Mouse (Mus musculus) neural tube, embryonic 15.5 days (tissue): ENCODE measurements around the gene Olfr338. TPM values are rescaled to one million over a fixed set of nuclear protein-coding genes. Genes with fewer than 3 reads are reported as not detected.
"Not testable (repeated sequence)": the region's sequence is repeated elsewhere in the genome, so short reads cannot be mapped to it uniquely, and the experiment has no call there.

Experiments
- ATAC-seq: fragments of 200-750 bp; cut with Nextera tagmentation; 2 replicates; pipeline ENCODE4 v1.8.0; 2017; ENCODE audit warnings: mild to moderate bottlenecking, moderate TSS enrichment, moderate library complexity; ENCODE audit not compliant: low FRiP score
- H3K27ac ChIP-seq: fragments of 300-500 bp; sonication (generic); replicated peaks from 2 replicates; pipeline ENCODE4 v1.5.1; 2015; ENCODE audit warnings: mild to moderate bottlenecking, inconsistent platforms
- H3K27me3 ChIP-seq: fragments of 300-500 bp; sonication (generic); replicated peaks from 2 replicates; pipeline ENCODE4 v1.6.1; 2015; ENCODE audit warnings: inconsistent platforms
- H3K36me3 ChIP-seq: fragments of 300-500 bp; sonication (generic); 2 replicates; pipeline ENCODE4 v1.6.1; 2015; ENCODE audit warnings: inconsistent platforms
- H3K4me1 ChIP-seq: fragments of 300-500 bp; sonication (generic); 2 replicates; pipeline ENCODE4 v1.6.1; 2015; ENCODE audit warnings: inconsistent platforms
- H3K4me2 ChIP-seq: fragments of 300-500 bp; sonication (generic); 2 replicates; pipeline ENCODE4 v1.6.1; 2015; ENCODE audit warnings: inconsistent platforms, mild to moderate bottlenecking, moderate library complexity
- H3K4me3 ChIP-seq: fragments of 300-500 bp; sonication (generic); replicated peaks from 2 replicates; pipeline ENCODE4 v1.5.1; 2015; ENCODE audit warnings: mild to moderate bottlenecking, inconsistent platforms
- H3K9ac ChIP-seq: fragments of 300-500 bp; sonication (generic); replicated peaks from 2 replicates; pipeline ENCODE4 v1.6.1; 2015; ENCODE audit warnings: mild to moderate bottlenecking, inconsistent platforms
- H3K9me3 ChIP-seq: fragments of 300-500 bp; sonication (generic); replicated peaks from 2 replicates; pipeline ENCODE4 v1.6.1; 2016; ENCODE audit warnings: inconsistent platforms
- WGBS: fragments of 180-500 bp; shearing (Covaris S2); methylation state at CpG from one replicate; pipeline ENCODE4 v1.1.7; 2015; ENCODE audit warnings: mixed read lengths; 5-methylcytosine and 5-hydroxymethylcytosine counted together
- polyA plus RNA-seq: library from polyadenylated mRNA; unstranded; fragments of >200 nt; fragmentation: Nextera tagmentation; extraction: Ambion mirVana; gene quantifications from 2 replicates; pipeline ENCODE4 v1.2.1, GENCODE M21; 2015

The Olfr338 gene
- polyA plus RNA-seq = 0.03 and 0.05 TPM in 2 replicates

- H3K4me1 ChIP-seq = no peaks in the 10 kb centered on the region
- no peak within 1 kb of the TSS for H3K27ac ChIP-seq
- H3K9ac ChIP-seq = no peak within 1 kb of the TSS
- no peak within 1 kb of the TSS for H3K4me2 ChIP-seq
- no peak within 1 kb of the TSS for H3K4me3 ChIP-seq
- no peaks in the 10 kb centered on the region for H3K27me3 ChIP-seq
- H3K36me3 ChIP-seq = no peaks in the 10 kb centered on the region
- 0 out of 2 replicates have a peak, but pooled peaks cover 4% of the 10 kb centered on the region for H3K9me3 ChIP-seq
- no peak for ATAC-seq
Measured at GRCm38 (mm10) chr2:36373219-36373618, at the start of gene Olfr338. Gene Olfr338, plus strand, starts transcription at chr2:36373519.

GRCm38 (mm10) chr2:36415174-36415573 is 41.9 kb downstream of the Olfr338 start:
- H3K4me1 ChIP-seq, H3K36me3 ChIP-seq, H3K9me3 ChIP-seq, H3K27ac ChIP-seq, ATAC-seq, H3K9ac ChIP-seq, H3K4me2 ChIP-seq, H3K4me3 ChIP-seq, H3K27me3 ChIP-seq: not testable (repeated sequence)
- 93% methylated on average over 3 of the region's 3 CpGs for WGBS

- not testable (repeated sequence) for H3K4me1 ChIP-seq, H3K9me3 ChIP-seq, H3K4me3 ChIP-seq, H3K9ac ChIP-seq, H3K36me3 ChIP-seq, ATAC-seq, H3K27ac ChIP-seq, H3K4me2 ChIP-seq, H3K27me3 ChIP-seq
- WGBS = 90% methylated on average over 7 of the region's 7 CpGs
Measured at GRCm38 (mm10) chr2:36415591-36415990, 42.3 kb downstream of the Olfr338 start.

- WGBS = 91% methylated on average over 3 of the region's 3 CpGs
- Histone ChIP-seq H3K9ac (no peak within 1 kb of the TSS), H3K9me3 (peaks cover 7% of the 10 kb centered on the region; the same call in 1 of the 2 replicates), H3K4me1 (no peaks in the 10 kb centered on the region), H3K4me2 (no peak within 1 kb of the TSS), H3K36me3 (no peaks in the 10 kb centered on the region), H3K4me3 (no peak within 1 kb of the TSS), H3K27me3 (no peaks in the 10 kb centered on the region), H3K27ac (no peak within 1 kb of the TSS)
- ATAC-seq = no peak
Measured at GRCm38 (mm10) chr2:36418647-36419046, 45.3 kb downstream of the Olfr338 start, which contains the start of gene Olfr339. Gene Olfr339, plus strand, starts transcription at chr2:36418947.

Other genes starting within 250 kb of the Olfr338 start
- gene Mrrf, start 237.1 kb upstream of the Olfr338 start, polyA plus RNA-seq = 20.0 and 27.1 TPM in 2 replicates
- gene Rbm18, start 236.7 kb upstream of the Olfr338 start, polyA plus RNA-seq = 105 and 112 TPM in 2 replicates
- gene Ptgs1, start 143.1 kb upstream of the Olfr338 start, polyA plus RNA-seq = 7.4 and 8.1 TPM in 2 replicates
- gene Olfr339, start 45.4 kb downstream of the Olfr338 start, polyA plus RNA-seq = not detected in 2 replicates
- gene Olfr340, start 79.1 kb downstream of the Olfr338 start, polyA plus RNA-seq = not detected in 2 replicates
- gene Olfr341, start 108.9 kb downstream of the Olfr338 start, polyA plus RNA-seq = not detected in 2 replicates
- gene Olfr342, start 151.5 kb downstream of the Olfr338 start, polyA plus RNA-seq = not detected in 2 replicates
- gene Olfr344, start 193.1 kb downstream of the Olfr338 start, polyA plus RNA-seq = not detected in 2 replicates